Mouse (Mus musculus): Measurements from ENCODE around the gene Alms1.
"Not testable (repeated sequence)": the region's sequence is repeated elsewhere in the genome, so short reads cannot be mapped to it uniquely, and the experiment has no call there.

- TF ChIP-seq CTCF, POLR2A (IDR thresholded peaks at IDR 0.05; ENCODE audit: insufficient read depth, low read depth, low read length): not testable (repeated sequence)
Observed at GRCm38 (mm10) chr6:85709607-85710006, 122.3 kb downstream of the Alms1 start.
